Mouse (Mus musculus): ENCODE measurements around the gene Pspc1.

DNA sequence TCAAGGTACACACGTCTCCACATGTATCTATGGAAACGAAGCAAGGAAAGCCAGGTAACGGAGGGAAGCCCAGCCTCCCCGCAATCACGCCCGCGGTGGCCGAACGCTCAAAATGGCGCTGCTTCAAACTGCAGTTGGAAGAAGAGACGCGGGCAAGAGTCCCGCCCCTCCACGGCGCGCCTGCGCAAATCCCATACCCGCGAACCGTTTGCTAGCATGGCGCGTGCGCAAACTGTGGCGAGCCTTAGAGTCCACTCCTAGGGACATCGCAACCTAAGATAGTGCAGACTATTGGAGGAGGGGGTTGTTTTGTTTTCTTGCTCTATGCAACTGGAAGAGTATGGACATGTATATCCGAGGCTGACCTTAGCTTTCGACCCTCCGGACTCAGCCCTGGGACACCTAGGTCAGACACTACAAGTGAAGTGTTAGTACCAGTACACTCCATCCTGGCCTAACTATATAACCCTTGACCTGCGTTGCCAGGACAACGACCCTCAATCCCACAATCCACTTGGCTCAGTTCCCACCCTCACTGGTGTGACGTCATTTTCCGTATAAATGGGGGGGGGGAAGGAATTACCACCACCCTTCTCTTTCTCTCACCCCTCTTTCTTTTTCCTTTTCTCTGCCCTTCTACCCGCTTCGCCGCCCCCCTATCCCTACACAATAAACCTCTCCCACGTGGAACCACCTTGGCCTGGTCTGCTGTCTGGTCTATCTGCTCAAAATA is at the start of gene Pspc1:
- TF ChIP-seq ZNF384 (IDR thresholded peaks at IDR 0.05; ENCODE audit: low read depth, low read length) (no peak), CHD2 (IDR thresholded peaks at IDR 0.05; ENCODE audit: low read depth, low read length) (no peak), ZC3H11A (IDR thresholded peaks at IDR 0.05; ENCODE audit: borderline replicate concordance, low read depth, low read length) (no peak)
